Mouse (Mus musculus) heart, postnatal 4 days (tissue): ENCODE measurements around the gene Dynlt1b. TPM values are rescaled to one million over a fixed set of nuclear protein-coding genes. Genes with fewer than 3 reads are reported as not detected.
"Not testable (repeated sequence)": the region's sequence is repeated elsewhere in the genome, so short reads cannot be mapped to it uniquely, and the experiment has no call there.

ENCODE experiments used
- DNase-seq: peaks from one replicate; pipeline ENCODE4 v3.0.0; 2021
- total RNA-seq, 2 experiments: library from RNA; stranded (reverse); gene quantifications; 2 replicates each; pipeline ENCODE4 v1.2.3; 2021

The Dynlt1b gene
- total RNA-seq, 2 experiments from 2014 or later: 183 to 194 TPM

- not testable (repeated sequence) for DNase-seq
Observed at GRCm38 (mm10) chr17:6467638-6468461, 37.9 kb downstream of the Dynlt1b start.

GRCm38 (mm10) chr17:6470031-6470430, 40.1 kb downstream of the Dynlt1b start:
- DNase-seq: not testable (repeated sequence)

- not testable (repeated sequence) for DNase-seq
Observed at GRCm38 (mm10) chr17:6470671-6471070, 40.8 kb downstream of the Dynlt1b start.

GRCm38 (mm10) chr17:6475270-6475669, 45.4 kb downstream of the Dynlt1b start:
- DNase-seq: not testable (repeated sequence)

GRCm38 (mm10) chr17:6475913-6476312, 46.0 kb downstream of the Dynlt1b start:
- DNase-seq: not testable (repeated sequence)

GRCm38 (mm10) chr17:6476495-6476947, 46.6 kb downstream of the Dynlt1b start:
- DNase-seq: not testable (repeated sequence)

- not testable (repeated sequence) for DNase-seq
Observed at GRCm38 (mm10) chr17:6477026-6477425, 47.1 kb downstream of the Dynlt1b start.

- not testable (repeated sequence) for DNase-seq
Observed at GRCm38 (mm10) chr17:6480855-6481589, 51.1 kb downstream of the Dynlt1b start.

GRCm38 (mm10) chr17:6481590-6481963, 51.7 kb downstream of the Dynlt1b start:
- not testable (repeated sequence) for DNase-seq

- DNase-seq: not testable (repeated sequence)
Observed at GRCm38 (mm10) chr17:6482248-6482647, 52.3 kb downstream of the Dynlt1b start.

Other genes starting within 250 kb of the Dynlt1b start
- 10 to 100 TPM; 12.6 to 13.0 TPM for gene Tmem181a, start 173.3 kb upstream of the Dynlt1b start, total RNA-seq
- gene Dynlt1a, start 112.6 kb upstream of the Dynlt1b start, total RNA-seq: 1 to 10 TPM; 4.2 to 5.1 TPM
- 1 to 10 TPM; 5.4 to 8.7 TPM for gene Dynlt1c, start 171.6 kb downstream of the Dynlt1b start, total RNA-seq
- gene Dynlt1f, start 225.8 kb downstream of the Dynlt1b start, total RNA-seq: 100 to 1,000 TPM; 185 TPM
- under 1 TPM; 0.11 to 0.17 TPM for gene Sytl3, start 229.0 kb downstream of the Dynlt1b start, total RNA-seq